Mouse (Mus musculus): ENCODE data around the gene Zfp692. TPM values are rescaled to one million over a fixed set of nuclear protein-coding genes. Genes with fewer than 3 reads are reported as not detected.

Gene Zfp692
- polyA plus RNA-seq, 1 experiment from 2014 or later = 10.1 TPM

GRCm38 (mm10) chr11:58331546-58331945 is 24.7 kb downstream of the Zfp692 start:
- Histone ChIP-seq H3K4me1 (ENCODE audit: control insufficient read depth, low read depth, low read length) (peaks cover 34% of the 10 kb centered on the region), H3K9ac (ENCODE audit: low read depth, low read length) (peak overlapping the region; percentile 91), H3K27ac (ENCODE audit: low read length) (peak overlapping the region; percentile 91; the same call in 1 of the 2 replicates), H3K4me3 (ENCODE audit: low read depth, low read length) (peak overlapping the region; percentile 93), H3K27me3 (ENCODE audit: control insufficient read depth, insufficient read depth, low read depth, low read length) (no peaks in the 10 kb centered on the region), H3K4me2 (ENCODE audit: low read depth, low read length) (peak overlapping the region; percentile 90), H3K36me3 (ENCODE audit: control insufficient read depth, insufficient read depth) (peaks cover 17% of the 10 kb centered on the region), H3K9me3 (replicated peaks; ENCODE audit: control insufficient read depth, low read length) (peaks cover 3% of the 10 kb centered on the region; the same call in 1 of the 2 replicates)
- 81% methylated on average over 6 of the region's 6 CpGs for WGBS (ENCODE audit: insufficient replicate concordance)
- ATAC-seq (ENCODE audit: low read depth) = no peak

GRCm38 (mm10) chr11:58334746-58335145 is 27.9 kb downstream of the Zfp692 start:
- Histone ChIP-seq H3K9me3 (replicated peaks; ENCODE audit: control insufficient read depth, low read length) (no peaks in the 10 kb centered on the region), H3K36me3 (ENCODE audit: control insufficient read depth, insufficient read depth) (peaks cover 22% of the 10 kb centered on the region), H3K4me3 (ENCODE audit: low read depth, low read length) (no peak overlapping the region), H3K27ac (ENCODE audit: low read length) (no peak overlapping the region), H3K9ac (ENCODE audit: low read depth, low read length) (no peak overlapping the region), H3K4me1 (ENCODE audit: control insufficient read depth, low read depth, low read length) (peaks cover 22% of the 10 kb centered on the region), H3K4me2 (ENCODE audit: low read depth, low read length) (no peak overlapping the region), H3K27me3 (ENCODE audit: control insufficient read depth, insufficient read depth, low read depth, low read length) (no peaks in the 10 kb centered on the region)
- WGBS (ENCODE audit: insufficient replicate concordance) = 78% methylated on average over 3 of the region's 3 CpGs
- ATAC-seq (ENCODE audit: low read depth) = no peak

- Histone ChIP-seq H3K9ac (ENCODE audit: low read depth, low read length) (no peak overlapping the region), H3K27ac (ENCODE audit: low read length) (no peak overlapping the region), H3K4me2 (ENCODE audit: low read depth, low read length) (no peak overlapping the region), H3K27me3 (ENCODE audit: control insufficient read depth, insufficient read depth, low read depth, low read length) (no peaks in the 10 kb centered on the region), H3K4me1 (ENCODE audit: control insufficient read depth, low read depth, low read length) (peaks cover 11% of the 10 kb centered on the region), H3K9me3 (replicated peaks; ENCODE audit: control insufficient read depth, low read length) (no peaks in the 10 kb centered on the region), H3K4me3 (ENCODE audit: low read depth, low read length) (no peak overlapping the region), H3K36me3 (ENCODE audit: control insufficient read depth, insufficient read depth) (peaks cover 25% of the 10 kb centered on the region)
- no peak for ATAC-seq (ENCODE audit: low read depth)
- 77% methylated on average over 4 of the region's 4 CpGs for WGBS (ENCODE audit: insufficient replicate concordance)
Measured at GRCm38 (mm10) chr11:58346745-58347144, 39.9 kb downstream of the Zfp692 start.

GRCm38 (mm10) chr11:58350628-58351027 is 43.8 kb downstream of the Zfp692 start:
- no peak for ATAC-seq (ENCODE audit: low read depth)
- Histone ChIP-seq H3K9me3 (replicated peaks; ENCODE audit: control insufficient read depth, low read length) (no peaks in the 10 kb centered on the region), H3K27me3 (ENCODE audit: control insufficient read depth, insufficient read depth, low read depth, low read length) (no peaks in the 10 kb centered on the region), H3K4me2 (ENCODE audit: low read depth, low read length) (no peak overlapping the region), H3K9ac (ENCODE audit: low read depth, low read length) (no peak overlapping the region), H3K27ac (ENCODE audit: low read length) (peak overlapping the region; percentile 93), H3K36me3 (ENCODE audit: control insufficient read depth, insufficient read depth) (peaks cover 15% of the 10 kb centered on the region), H3K4me3 (ENCODE audit: low read depth, low read length) (no peak overlapping the region), H3K4me1 (ENCODE audit: control insufficient read depth, low read depth, low read length) (peaks cover 46% of the 10 kb centered on the region)
- WGBS (ENCODE audit: insufficient replicate concordance) = 74% methylated on average over 4 of the region's 4 CpGs

- H3K27me3 ChIP-seq (ENCODE audit: control insufficient read depth, insufficient read depth, low read depth, low read length) = no peaks in the 10 kb centered on the region
- 49% methylated on average over 5 of the region's 5 CpGs for WGBS (ENCODE audit: insufficient replicate concordance)
- peaks cover 9% of the 10 kb centered on the region for H3K36me3 ChIP-seq (ENCODE audit: control insufficient read depth, insufficient read depth)
- H3K4me1 ChIP-seq (ENCODE audit: control insufficient read depth, low read depth, low read length) = peaks cover 46% of the 10 kb centered on the region
- peak overlapping the region; percentile 93 for H3K27ac ChIP-seq (ENCODE audit: low read length)
- ATAC-seq (ENCODE audit: low read depth) = peak; percentile 68
- peak overlapping the region; percentile 22; the same call in 1 of the 2 replicates for H3K4me2 ChIP-seq (ENCODE audit: low read depth, low read length)
- H3K4me3 ChIP-seq (ENCODE audit: low read depth, low read length) = no peak overlapping the region
- no peaks in the 10 kb centered on the region for H3K9me3 ChIP-seq (replicated peaks; ENCODE audit: control insufficient read depth, low read length)
- 0 out of 2 replicates have a peak overlapping the region, but pooled peaks have one; percentile 19 for H3K9ac ChIP-seq (ENCODE audit: low read depth, low read length)
Measured at GRCm38 (mm10) chr11:58351179-58351578, 44.3 kb downstream of the Zfp692 start.

GRCm38 (mm10) chr11:58352681-58353548 is 46.0 kb downstream of the Zfp692 start:
- Histone ChIP-seq H3K36me3 (ENCODE audit: control insufficient read depth, insufficient read depth) (no peaks in the 10 kb centered on the region), H3K27ac (ENCODE audit: low read length) (peak overlapping the region; percentile 93), H3K4me3 (ENCODE audit: low read depth, low read length) (0 out of 2 replicates have a peak overlapping the region, but pooled peaks have one; percentile 7), H3K4me1 (ENCODE audit: control insufficient read depth, low read depth, low read length) (peaks cover 52% of the 10 kb centered on the region), H3K4me2 (ENCODE audit: low read depth, low read length) (peak overlapping the region; percentile 43), H3K9ac (ENCODE audit: low read depth, low read length) (peak overlapping the region; percentile 29), H3K27me3 (ENCODE audit: control insufficient read depth, insufficient read depth, low read depth, low read length) (no peaks in the 10 kb centered on the region), H3K9me3 (replicated peaks; ENCODE audit: control insufficient read depth, low read length) (no peaks in the 10 kb centered on the region)
- WGBS (ENCODE audit: insufficient replicate concordance) = 17% methylated on average over 7 of the region's 7 CpGs
- peak; percentile 86 for ATAC-seq (ENCODE audit: low read depth)

GRCm38 (mm10) chr11:58353709-58354108 is 46.8 kb downstream of the Zfp692 start:
- 40% methylated on average over 3 of the region's 3 CpGs for WGBS (ENCODE audit: insufficient replicate concordance)
- Histone ChIP-seq H3K9me3 (replicated peaks; ENCODE audit: control insufficient read depth, low read length) (no peaks in the 10 kb centered on the region), H3K4me2 (ENCODE audit: low read depth, low read length) (peak overlapping the region; percentile 43), H3K4me1 (ENCODE audit: control insufficient read depth, low read depth, low read length) (peaks cover 53% of the 10 kb centered on the region), H3K9ac (ENCODE audit: low read depth, low read length) (peak overlapping the region; percentile 47), H3K4me3 (ENCODE audit: low read depth, low read length) (no peak overlapping the region), H3K27me3 (ENCODE audit: control insufficient read depth, insufficient read depth, low read depth, low read length) (no peaks in the 10 kb centered on the region), H3K27ac (ENCODE audit: low read length) (peak overlapping the region; percentile 93), H3K36me3 (ENCODE audit: control insufficient read depth, insufficient read depth) (no peaks in the 10 kb centered on the region)
- ATAC-seq (ENCODE audit: low read depth) = no peak

GRCm38 (mm10) chr11:58354476-58354875 is 47.6 kb downstream of the Zfp692 start:
- no peak overlapping the region for H3K4me3 ChIP-seq (ENCODE audit: low read depth, low read length)
- H3K36me3 ChIP-seq (ENCODE audit: control insufficient read depth, insufficient read depth) = no peaks in the 10 kb centered on the region
- ATAC-seq (ENCODE audit: low read depth) = no peak
- 48% methylated on average over 10 of the region's 10 CpGs for WGBS (ENCODE audit: insufficient replicate concordance)
- no peak overlapping the region for H3K27ac ChIP-seq (ENCODE audit: low read length)
- peaks cover 53% of the 10 kb centered on the region for H3K4me1 ChIP-seq (ENCODE audit: control insufficient read depth, low read depth, low read length)
- no peaks in the 10 kb centered on the region for H3K9me3 ChIP-seq (replicated peaks; ENCODE audit: control insufficient read depth, low read length)
- H3K4me2 ChIP-seq (ENCODE audit: low read depth, low read length) = peak overlapping the region; percentile 10; the same call in 1 of the 2 replicates
- no peaks in the 10 kb centered on the region for H3K27me3 ChIP-seq (ENCODE audit: control insufficient read depth, insufficient read depth, low read depth, low read length)
- H3K9ac ChIP-seq (ENCODE audit: low read depth, low read length) = no peak overlapping the region

- Histone ChIP-seq H3K4me1 (ENCODE audit: control insufficient read depth, low read depth, low read length) (peaks cover 53% of the 10 kb centered on the region), H3K27ac (ENCODE audit: low read length) (peak overlapping the region; percentile 21; the same call in 1 of the 2 replicates), H3K4me3 (ENCODE audit: low read depth, low read length) (no peak overlapping the region), H3K27me3 (ENCODE audit: control insufficient read depth, insufficient read depth, low read depth, low read length) (no peaks in the 10 kb centered on the region), H3K9ac (ENCODE audit: low read depth, low read length) (no peak overlapping the region), H3K4me2 (ENCODE audit: low read depth, low read length) (no peak overlapping the region), H3K36me3 (ENCODE audit: control insufficient read depth, insufficient read depth) (no peaks in the 10 kb centered on the region), H3K9me3 (replicated peaks; ENCODE audit: control insufficient read depth, low read length) (no peaks in the 10 kb centered on the region)
- no peak for ATAC-seq (ENCODE audit: low read depth)
- 60% methylated on average over 3 of the region's 3 CpGs for WGBS (ENCODE audit: insufficient replicate concordance)
Measured at GRCm38 (mm10) chr11:58354927-58355326, 48.1 kb downstream of the Zfp692 start.
